Mouse (Mus musculus): ENCODE results near the gene Kif2a.
"Not testable (repeated sequence)": the region's sequence is repeated elsewhere in the genome, so short reads cannot be mapped to it uniquely, and the experiment has no call there.

The Kif2a gene

GRCm38 (mm10) chr13:106936256-106937137, 85.4 kb downstream of the Kif2a start, which contains the start of gene Ipo11:
Gene Ipo11, minus strand, starts transcription at chr13:106936958.
- DNase-seq (ENCODE audit: low read depth, low spot score) = peak; percentile 95

- DNase-seq (ENCODE audit: low read depth, low spot score) = no peak
Observed at GRCm38 (mm10) chr13:106935871-106936255, 86.1 kb downstream of the Kif2a start.

GRCm38 (mm10) chr13:106929201-106929600, 92.7 kb downstream of the Kif2a start:
- DNase-seq (ENCODE audit: low read depth, low spot score) = no peak

- DNase-seq (ENCODE audit: low read depth, low spot score) = no peak
Observed at GRCm38 (mm10) chr13:106928296-106928695, 93.6 kb downstream of the Kif2a start.

GRCm38 (mm10) chr13:106925921-106926320, 96.0 kb downstream of the Kif2a start:
- not testable (repeated sequence) for DNase-seq (ENCODE audit: low read depth, low spot score)

GRCm38 (mm10) chr13:106918322-106919050, 103.4 kb downstream of the Kif2a start:
- DNase-seq (ENCODE audit: low read depth, low spot score) = peak; percentile 21

- no peak for DNase-seq (ENCODE audit: low read depth, low spot score)
Observed at GRCm38 (mm10) chr13:106913125-106913736, 108.7 kb downstream of the Kif2a start.

- no peak for DNase-seq (ENCODE audit: low read depth, low spot score)
Observed at GRCm38 (mm10) chr13:106910096-106910495, 111.8 kb downstream of the Kif2a start.
